8 mouse cellular contexts compared by ENCODE assay signal in the genomic region with DNA sequence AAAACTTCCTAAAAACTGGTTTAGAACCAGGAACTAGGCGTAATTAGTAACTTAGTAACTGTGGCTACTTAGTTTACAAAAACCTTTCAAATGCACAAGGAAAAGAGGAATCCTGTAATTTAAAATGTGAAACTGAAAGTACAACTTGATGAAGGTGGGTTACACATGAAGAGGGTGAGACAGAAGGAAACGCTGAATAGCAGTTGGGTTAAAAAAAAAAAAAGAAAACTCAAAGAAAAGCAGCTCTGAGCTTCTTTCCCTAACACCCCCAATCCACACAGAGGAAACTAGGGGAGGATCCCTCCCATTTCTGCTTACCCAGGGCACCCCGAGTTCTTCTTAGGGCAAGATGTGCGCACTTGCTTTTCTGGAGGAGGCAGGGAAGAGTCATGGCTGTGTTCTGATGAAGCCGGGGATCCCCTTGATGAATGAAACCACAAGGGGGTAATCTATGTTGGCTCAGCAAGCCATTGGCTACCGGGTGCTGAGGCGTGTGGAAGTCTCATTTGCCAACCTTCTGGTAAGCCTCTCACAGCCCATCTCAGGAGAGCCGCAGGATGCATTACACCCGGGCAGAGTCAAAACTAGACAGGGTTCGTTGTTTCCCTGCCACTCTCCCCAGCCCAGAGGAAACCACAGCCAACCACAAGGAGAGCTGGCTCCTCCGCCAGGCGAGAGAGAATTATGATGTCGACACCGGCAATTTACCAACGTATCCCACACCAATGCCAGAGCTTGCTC.
DNase-seq lines count a peak whose midpoint lies in the region; ATAC-seq and TF ChIP-seq lines count a peak whose summit lies in the region.

No protein-coding gene starts in this region.

- 0 out of 2 replicates have a peak, but pooled peaks have one; percentile 26 for ATAC-seq in embryonic facial prominence, embryonic 13.5 days (ENCODE audit: insufficient number of reproducible peaks, insufficient read depth, low FRiP score, low TSS enrichment, low read depth)
- ATAC-seq in intestine, embryonic 14.5 days (replicated peaks; ENCODE audit: low FRiP score, low TSS enrichment, low read depth) = no peak
- peak; percentile 65 for ATAC-seq in neutrophil, adult 5-6 weeks (ENCODE audit: extremely low read depth, insufficient number of reproducible peaks, low FRiP score, poor library complexity, severe bottlenecking)

- DNase-seq in embryonic facial prominence, embryonic 10.5 days (ENCODE audit: low spot score) = no peak
- peak; percentile 94 for DNase-seq in MEL (ENCODE audit: low read depth, low spot score)
- DNase-seq in intestine, embryonic 14.5 days (ENCODE audit: low spot score) = no peak
- no peak for DNase-seq in cerebellum, postnatal 25 days
- no peak for DNase-seq in frontal cortex, postnatal 36 days (ENCODE audit: low spot score in 2 of 2)
- DNase-seq in right cerebral cortex, adult 2 months (ENCODE audit: low spot score in 2 of 2) = no peak

- H3K36me3 ChIP-seq in embryonic facial prominence, embryonic 13.5 days = no peaks in the 10 kb centered on the region
- no peaks in the 10 kb centered on the region for H3K36me3 ChIP-seq in embryonic facial prominence, embryonic 10.5 days (replicated peaks)
- H3K36me3 ChIP-seq in MEL (ENCODE audit: control insufficient read depth in 1 of 2, insufficient read depth in 2 of 2, low read length in 2 of 2) = peaks cover 0 to 20% of the 10 kb centered on the region in 2 experiments; a peak in 2 of 4 replicates
- H3K36me3 ChIP-seq in intestine, embryonic 14.5 days (ENCODE audit: control insufficient read depth, insufficient read depth, low read length) = no peaks in the 10 kb centered on the region

- 66% methylated on average over 15 of the region's 15 CpGs for WGBS in embryonic facial prominence, embryonic 13.5 days
- 91% methylated on average over 15 of the region's 15 CpGs for WGBS in embryonic facial prominence, embryonic 10.5 days
- 84% methylated on average over 15 of the region's 15 CpGs for whole genome bisulfite sequencing in intestine, embryonic 14.5 days

- H3K4me2 ChIP-seq in embryonic facial prominence, embryonic 13.5 days = peak overlapping the region; percentile 34
- peak overlapping the region; percentile 18; the same call in 1 of the 2 replicates for H3K4me2 ChIP-seq in intestine, embryonic 14.5 days (ENCODE audit: low read length)

- TF ChIP-seq CTCF in MEL (IDR thresholded peaks at IDR 0.05 in 2 of 3, conservative IDR thresholded peaks at IDR 0.05 in 1 of 3; ENCODE audit: control insufficient read depth in 1 of 3, insufficient read depth in 1 of 3, low read depth in 2 of 3, low read length in 3 of 3, poor library complexity in 1 of 3, severe bottlenecking in 1 of 3) = no peak

- H3K27me3 ChIP-seq in embryonic facial prominence, embryonic 13.5 days = no peaks in the 10 kb centered on the region
- no peaks in the 10 kb centered on the region for H3K27me3 ChIP-seq in embryonic facial prominence, embryonic 10.5 days (replicated peaks; ENCODE audit: low read depth, poor library complexity, severe bottlenecking)
- no peaks in the 10 kb centered on the region for H3K27me3 ChIP-seq in MEL (ENCODE audit: control insufficient read depth in 1 of 2, insufficient read depth in 2 of 2, low read length in 2 of 2)
- H3K27me3 ChIP-seq in intestine, embryonic 14.5 days (replicated peaks; ENCODE audit: control insufficient read depth, insufficient read depth, low read length) = no peaks in the 10 kb centered on the region

- peaks cover 40% of the 10 kb centered on the region for H3K79me2 ChIP-seq in MEL (ENCODE audit: control insufficient read depth, insufficient read depth, low read length, poor library complexity)

- H3K9me3 ChIP-seq in embryonic facial prominence, embryonic 13.5 days = no peaks in the 10 kb centered on the region
- no peaks in the 10 kb centered on the region for H3K9me3 ChIP-seq in embryonic facial prominence, embryonic 10.5 days
- H3K9me3 ChIP-seq in MEL (replicated peaks; ENCODE audit: insufficient read depth, low read length) = no peaks in the 10 kb centered on the region
- no peaks in the 10 kb centered on the region for H3K9me3 ChIP-seq in intestine, embryonic 14.5 days (ENCODE audit: control insufficient read depth, low read length)

- H3K27ac ChIP-seq in embryonic facial prominence, embryonic 13.5 days = peak overlapping the region; percentile 68
- H3K27ac ChIP-seq in embryonic facial prominence, embryonic 10.5 days (replicated peaks) = no peak overlapping the region
- H3K27ac ChIP-seq in MEL (ENCODE audit: control insufficient read depth, low read depth, low read length) = peak overlapping the region; percentile 97
- H3K27ac ChIP-seq in intestine, embryonic 14.5 days (ENCODE audit: low read depth) = no peak overlapping the region

- TF ChIP-seq RAD21 in MEL (IDR thresholded peaks at IDR 0.05; ENCODE audit: low read depth, low read length) = no peak

- peaks cover 16% of the 10 kb centered on the region; the same call in 1 of the 2 replicates for H3K4me1 ChIP-seq in embryonic facial prominence, embryonic 13.5 days
- peaks cover 5% of the 10 kb centered on the region; the same call in 1 of the 2 replicates for H3K4me1 ChIP-seq in embryonic facial prominence, embryonic 10.5 days
- H3K4me1 ChIP-seq in MEL (ENCODE audit: control insufficient read depth in 1 of 2, insufficient read depth in 2 of 2, low read length in 2 of 2) = peaks cover 3 to 20% of the 10 kb centered on the region in 2 experiments
- H3K4me1 ChIP-seq in intestine, embryonic 14.5 days (replicated peaks; ENCODE audit: control insufficient read depth, insufficient read depth, low read length) = no peaks in the 10 kb centered on the region; the same call in 1 of the 2 replicates

- H3K4me3 ChIP-seq in embryonic facial prominence, embryonic 13.5 days = peak overlapping the region; percentile 7
- no peak overlapping the region for H3K4me3 ChIP-seq in embryonic facial prominence, embryonic 10.5 days
- H3K4me3 ChIP-seq in MEL (ENCODE audit: control insufficient read depth in 1 of 2, insufficient read depth in 1 of 2, low read depth in 2 of 2, low read length in 2 of 2) = peak overlapping the region; percentile 78 to 90
- H3K4me3 ChIP-seq in intestine, embryonic 14.5 days (ENCODE audit: low read depth, low read length) = no peak overlapping the region

- H3K9ac ChIP-seq in embryonic facial prominence, embryonic 13.5 days = 0 out of 2 replicates have a peak overlapping the region, but pooled peaks have one; percentile 11
- H3K9ac ChIP-seq in MEL (ENCODE audit: control insufficient read depth, low read depth, low read length, poor library complexity, severe bottlenecking) = peak overlapping the region; percentile 94
- H3K9ac ChIP-seq in intestine, embryonic 14.5 days (ENCODE audit: low read length) = peak overlapping the region; percentile 11; the same call in 1 of the 2 replicates

- no peak; a peak in 1 of 4 replicates for TF ChIP-seq EP300 in MEL (IDR thresholded peaks at IDR 0.05; ENCODE audit: low read depth in 1 of 2, low read length in 2 of 2)

- peak in 1 of 2 experiments; percentile 94; a peak in 3 of 4 replicates for TF ChIP-seq POLR2A in MEL (IDR thresholded peaks at IDR 0.05; ENCODE audit: control insufficient read depth in 1 of 2, insufficient read depth in 1 of 2, low read depth in 1 of 2, low read length in 2 of 2, poor library complexity in 1 of 2)

TF ChIP-seq in MEL, 35 proteins besides CTCF, POLR2A, EP300 and RAD21:
- TF ChIP-seq USF1 (IDR thresholded peaks at IDR 0.05; ENCODE audit: low read depth, low read length) (no peak), MAFK (IDR thresholded peaks at IDR 0.05; ENCODE audit: borderline replicate concordance, low read depth, low read length) (no peak), UBTF (IDR thresholded peaks at IDR 0.05; ENCODE audit: borderline replicate concordance, insufficient read depth, low read depth, low read length) (no peak), MXI1 (IDR thresholded peaks at IDR 0.05; ENCODE audit: low read depth, low read length) (peak; percentile 13; the same call in 1 of the 2 replicates), MYB (IDR thresholded peaks at IDR 0.05; ENCODE audit: low read depth, low read length) (no peak), KAT2A (conservative IDR thresholded peaks at IDR 0.05; ENCODE audit: low read depth, low read length) (no peak), POLR2AphosphoS2 (IDR thresholded peaks at IDR 0.05; ENCODE audit: low read length) (no peak; the same call in 1 of the 2 replicates), ZNF384 (IDR thresholded peaks at IDR 0.05; ENCODE audit: low read depth, low read length) (peak; percentile 52; the same call in 1 of the 2 replicates), ZKSCAN1 (IDR thresholded peaks at IDR 0.05; ENCODE audit: low read depth, low read length) (no peak), NELFE (IDR thresholded peaks at IDR 0.05; ENCODE audit: low read depth, low read length) (peak; percentile 85), GABPA (IDR thresholded peaks at IDR 0.05; ENCODE audit: low read depth, low read length) (no peak), POLR2AphosphoS5 (IDR thresholded peaks at IDR 0.05; ENCODE audit: borderline replicate concordance, low read depth, low read length) (no peak), TCF12 (IDR thresholded peaks at IDR 0.05; ENCODE audit: low read depth, low read length) (peak; percentile 53; the same call in 1 of the 2 replicates), SIN3A (IDR thresholded peaks at IDR 0.05; ENCODE audit: low read length) (peak; percentile 38; the same call in 1 of the 2 replicates), GATA1 (IDR thresholded peaks at IDR 0.05; ENCODE audit: low read depth, low read length) (peak; percentile 61), CHD1 (IDR thresholded peaks at IDR 0.05; ENCODE audit: low read depth, low read length) (peak; percentile 78; the same call in 1 of the 2 replicates), ZMIZ1 (IDR thresholded peaks at IDR 0.05; ENCODE audit: low read depth, low read length) (no peak; the same call in 1 of the 2 replicates), MYC (IDR thresholded peaks at IDR 0.05; ENCODE audit: low read depth, low read length) (no peak), TBP (IDR thresholded peaks at IDR 0.05; ENCODE audit: low read depth, low read length) (peak; percentile 93)

Comparison
In these comparisons a context has a peak if more than half of its experiments do, and no peak if none do; other contexts are left out.
1. H3K27ac ChIP-seq: peak in embryonic facial prominence, embryonic 13.5 days (single experiment) and MEL (single experiment); none in embryonic facial prominence, embryonic 10.5 days (single experiment) and intestine, embryonic 14.5 days (single experiment).
2. H3K4me3 ChIP-seq: peak in embryonic facial prominence, embryonic 13.5 days (single experiment) and MEL (2 of 2); none in embryonic facial prominence, embryonic 10.5 days (single experiment) and intestine, embryonic 14.5 days (single experiment).
3. H3K9ac ChIP-seq: peak in every context shown above with its lines; median percentile 94 in MEL; 11 in embryonic facial prominence, embryonic 13.5 days; 11 in intestine, embryonic 14.5 days.